Mouse (Mus musculus): ENCODE measurements around the gene Acot6. TPM values are rescaled to one million over a fixed set of nuclear protein-coding genes. Genes with fewer than 3 reads are reported as not detected.

The Acot6 gene
- total RNA-seq, 2 experiments from 2014 or later = 3.2 to 4.3 TPM

DNA sequence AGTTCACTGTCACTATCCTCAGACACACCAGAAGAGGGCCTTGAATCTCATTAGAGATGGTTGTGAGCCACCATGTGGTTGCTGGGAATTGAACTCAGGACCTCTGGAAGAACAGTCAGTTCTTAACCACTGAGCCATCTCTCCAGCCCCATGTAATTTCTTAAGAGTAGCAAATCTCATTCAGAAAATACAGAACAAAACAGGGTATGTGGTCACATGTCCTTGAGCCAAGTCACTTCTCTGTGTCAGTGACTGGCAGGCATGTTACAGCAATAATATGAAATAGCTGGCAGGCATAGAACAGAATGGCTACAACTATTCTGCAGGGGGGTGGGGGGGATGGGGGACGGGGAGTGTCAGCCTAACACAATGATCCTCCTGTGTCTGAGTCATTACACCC lies 383 bp upstream of the Acot6 start:
- no peak for DNase-seq (ENCODE audit: low spot score in 2 of 2)

DNA sequence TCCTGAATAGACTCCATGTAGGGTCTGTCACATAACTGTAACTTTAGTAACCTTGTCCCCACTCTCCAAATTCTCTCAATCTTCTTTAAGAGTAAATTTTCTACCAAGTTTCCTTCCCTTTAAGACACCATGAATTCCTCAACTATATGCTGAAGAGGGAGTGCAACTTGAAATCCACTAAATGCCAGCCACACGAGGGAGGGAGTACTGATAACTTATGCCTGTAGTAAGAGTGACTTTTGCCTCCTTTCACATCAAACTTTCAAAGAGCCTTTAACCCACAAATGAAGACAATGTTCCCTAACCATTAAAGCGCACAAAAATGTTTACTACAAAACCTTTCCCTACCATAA lies 1.0 kb downstream of the Acot6 start:
- DNase-seq (ENCODE audit: low spot score in 2 of 2) = no peak

DNA sequence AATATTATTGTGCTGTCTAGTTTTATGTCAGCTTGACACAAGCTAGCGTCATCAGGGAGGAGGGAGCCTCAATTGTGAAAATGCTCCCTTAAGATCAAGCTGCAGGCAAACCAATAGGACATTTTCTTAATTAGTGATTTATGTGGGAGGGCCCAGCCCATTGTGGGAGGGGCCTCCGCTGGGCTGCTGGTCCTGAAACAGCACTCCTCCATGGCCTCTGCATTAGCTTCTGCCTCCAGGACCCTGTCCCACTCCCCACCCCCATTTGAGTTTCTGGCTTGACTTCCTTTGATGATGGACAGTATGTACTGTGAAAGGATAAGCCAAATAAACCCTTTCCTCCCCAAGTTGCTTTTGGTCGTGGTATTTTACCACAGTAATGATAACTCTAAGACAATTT lies 6.6 kb downstream of the Acot6 start:
- DNase-seq (ENCODE audit: low spot score in 2 of 2) = no peak

DNA sequence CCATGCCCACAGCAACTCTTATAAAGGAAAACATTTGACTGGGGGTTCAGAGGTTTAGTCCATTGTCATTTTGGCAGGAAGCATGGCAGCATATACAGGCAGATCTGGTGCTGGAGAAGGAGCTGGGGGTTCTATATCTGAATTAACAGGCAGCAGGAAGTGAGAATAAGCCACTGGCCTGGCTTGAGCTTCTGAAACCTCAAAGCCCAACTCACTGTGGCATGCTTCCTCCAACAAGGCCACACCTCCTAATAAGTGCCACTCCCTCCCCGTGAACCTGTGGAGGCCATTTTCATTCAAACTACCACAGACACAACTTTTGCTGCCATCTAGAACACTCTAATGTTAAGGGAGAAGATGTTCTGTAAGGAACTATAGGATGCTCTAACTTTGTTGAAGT lies 7.2 kb downstream of the Acot6 start:
- no peak for DNase-seq (ENCODE audit: low spot score in 2 of 2)

DNA sequence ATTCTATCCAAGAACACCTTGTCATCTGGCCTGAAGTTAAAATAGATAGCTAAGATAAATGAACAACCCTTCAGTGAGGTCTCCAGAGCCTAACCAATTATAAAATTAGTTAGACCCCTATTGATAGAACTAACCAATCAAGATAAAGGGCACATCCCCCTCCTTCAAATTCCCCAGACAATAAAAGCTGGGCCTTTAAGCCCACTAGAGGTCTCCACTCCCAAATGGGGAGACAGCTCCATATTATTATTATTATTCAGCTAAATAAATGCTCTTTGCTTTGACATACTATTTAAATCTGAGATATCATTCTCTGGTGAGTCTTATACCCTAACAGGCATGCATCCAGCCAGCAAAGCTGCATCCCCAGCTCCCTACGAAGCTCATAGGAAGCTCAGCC lies 9.5 kb downstream of the Acot6 start:
- DNase-seq (ENCODE audit: low spot score in 2 of 2) = no peak

DNA sequence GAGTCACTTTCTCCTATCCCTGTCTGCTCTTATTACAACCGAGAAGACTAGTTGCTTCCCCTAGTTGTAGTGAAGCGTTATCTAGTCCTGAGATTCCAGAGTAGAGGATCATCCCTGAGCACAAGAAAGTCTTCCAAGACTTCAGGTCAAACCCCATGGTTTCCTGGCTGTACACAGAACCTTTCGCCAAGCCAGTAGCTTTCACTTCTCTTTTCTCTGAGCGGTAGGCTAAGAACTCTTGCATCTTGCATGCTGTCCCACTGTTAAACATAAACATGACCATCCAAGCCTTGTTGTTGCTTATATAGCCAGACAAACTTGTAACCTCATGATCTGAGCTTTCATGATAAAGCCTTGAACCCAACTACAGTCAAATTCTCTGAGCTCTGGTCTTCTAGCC lies 10.4 kb downstream of the Acot6 start:
- no peak for DNase-seq (ENCODE audit: low spot score in 2 of 2)

DNA sequence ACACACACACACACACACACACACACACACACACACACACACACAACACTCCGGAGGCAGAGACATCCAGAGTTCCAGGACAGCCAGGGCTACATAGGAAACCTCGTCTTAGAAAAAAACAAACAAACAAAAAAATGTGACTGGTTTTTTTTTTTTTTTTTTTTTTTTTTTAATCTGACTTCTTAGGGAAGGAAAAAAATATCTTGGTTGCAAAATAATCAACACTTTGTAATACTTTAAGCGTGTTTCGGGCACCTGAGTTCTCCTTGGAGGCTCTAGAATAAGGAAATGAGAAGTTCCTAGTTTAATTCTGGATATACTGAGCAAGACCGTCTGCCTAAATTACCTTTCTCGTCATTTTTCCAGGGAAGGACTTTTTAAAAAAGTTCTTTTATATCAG lies 13.2 kb downstream of the Acot6 start:
- DNase-seq (ENCODE audit: low spot score in 2 of 2) = no peak

DNA sequence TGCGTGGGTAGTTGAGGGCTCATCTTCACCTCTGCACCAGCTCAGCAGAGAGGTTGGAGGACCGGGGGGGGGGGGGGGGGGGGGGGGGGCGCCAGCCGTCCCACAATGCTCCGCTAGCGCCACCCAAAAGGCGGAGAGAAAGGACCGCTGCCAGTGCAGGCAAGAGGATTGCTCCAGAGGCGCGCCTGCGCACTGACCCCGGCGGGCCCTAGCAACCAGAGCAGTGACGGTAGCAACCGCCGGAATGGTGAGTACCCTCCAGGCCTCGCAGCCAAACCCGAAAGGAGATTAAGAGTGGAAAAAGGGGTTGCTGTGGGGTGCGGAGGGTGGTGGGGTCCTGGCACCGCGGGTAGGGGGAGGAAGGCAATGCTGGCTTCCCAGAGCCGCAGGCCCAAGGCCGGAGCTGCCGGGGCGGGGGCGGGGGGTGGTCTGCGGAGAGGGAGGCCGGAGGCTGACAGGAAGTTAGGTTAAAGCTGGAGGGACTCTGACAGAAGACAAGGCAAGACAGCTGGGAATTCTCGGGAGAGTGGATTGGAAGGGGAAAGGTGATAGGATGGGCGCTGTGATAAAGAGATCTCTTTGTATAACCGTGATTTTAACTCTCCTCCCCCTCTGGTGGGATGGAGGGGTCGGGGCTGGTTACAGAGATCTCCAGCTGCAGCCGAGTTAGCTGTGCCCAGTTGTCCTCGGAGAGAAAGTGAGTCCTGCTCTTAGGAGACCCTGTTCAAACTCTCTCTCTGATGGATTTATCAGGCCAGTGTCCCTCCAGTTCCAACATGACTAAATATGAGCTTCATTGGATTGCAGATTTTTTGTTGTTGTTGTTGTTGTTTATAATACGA lies 13.9 kb downstream of the Acot6 start, which contains the start of gene Dnal1:
TSS of gene Dnal1 (plus strand) at position 214 of the 842 bp plus-strand sequence.
- DNase-seq (ENCODE audit: low spot score in 2 of 2) = peak; percentile 82 to 90

DNA sequence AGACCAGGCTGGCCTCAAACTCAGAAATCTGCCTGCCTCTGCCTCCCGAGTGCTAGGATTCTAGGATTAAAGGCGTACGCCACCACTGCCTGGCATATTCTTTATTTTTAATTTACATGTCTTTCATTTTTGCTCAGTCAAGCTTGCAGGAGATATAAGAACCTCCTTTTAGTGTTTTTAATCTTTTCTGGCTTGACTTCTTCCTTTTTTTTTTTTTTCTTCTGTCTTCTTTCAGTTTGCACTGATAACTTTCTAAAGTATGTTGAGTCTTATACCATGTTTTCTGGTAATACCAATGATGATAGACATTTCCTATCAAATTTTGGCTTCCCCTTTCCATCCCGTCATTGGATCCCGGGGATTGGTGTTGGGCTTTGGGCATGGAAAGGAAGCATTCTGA lies 19.1 kb downstream of the Acot6 start:
- no peak for DNase-seq (ENCODE audit: low spot score in 2 of 2)

DNA sequence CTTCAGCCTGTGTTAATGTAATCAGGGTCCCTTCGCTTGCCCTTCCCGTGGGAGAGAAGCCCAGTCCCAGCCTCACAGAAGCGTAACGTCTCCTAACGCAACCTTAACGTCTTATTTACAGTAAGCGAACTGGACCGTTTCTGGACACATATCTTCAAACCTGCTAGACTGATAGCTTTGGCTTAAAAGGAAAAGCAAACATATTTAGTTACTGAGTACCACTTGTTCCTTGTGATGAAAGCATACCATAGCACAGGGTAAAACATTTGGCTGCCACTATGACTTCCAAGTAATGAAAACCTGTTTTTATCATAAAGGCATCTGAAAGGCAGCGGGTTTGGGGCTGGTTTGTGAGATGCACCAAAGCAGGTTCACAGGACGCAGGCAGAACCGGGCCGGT lies 25.4 kb downstream of the Acot6 start:
- DNase-seq (ENCODE audit: low spot score in 2 of 2) = no peak

DNA sequence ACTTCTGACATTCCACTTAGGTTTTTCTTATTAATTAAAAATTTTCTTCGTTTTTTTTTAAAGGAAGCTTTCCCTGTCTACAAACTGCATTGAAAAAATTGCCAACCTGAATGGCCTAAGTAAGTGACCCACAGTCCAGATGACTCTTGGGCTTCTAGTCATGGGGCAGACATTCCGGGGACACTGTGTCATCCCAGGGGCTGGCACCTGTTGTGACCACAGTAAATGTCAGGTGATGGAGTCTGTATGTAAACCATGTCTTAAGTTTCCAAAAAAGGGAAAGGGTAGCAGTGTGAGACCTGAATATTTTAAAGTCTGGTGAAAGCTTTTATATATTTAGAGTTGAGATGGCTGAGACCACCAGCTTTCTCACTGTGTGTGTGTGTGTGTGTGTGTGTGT lies 26.4 kb downstream of the Acot6 start:
- no peak for DNase-seq (ENCODE audit: low spot score in 2 of 2)

DNA sequence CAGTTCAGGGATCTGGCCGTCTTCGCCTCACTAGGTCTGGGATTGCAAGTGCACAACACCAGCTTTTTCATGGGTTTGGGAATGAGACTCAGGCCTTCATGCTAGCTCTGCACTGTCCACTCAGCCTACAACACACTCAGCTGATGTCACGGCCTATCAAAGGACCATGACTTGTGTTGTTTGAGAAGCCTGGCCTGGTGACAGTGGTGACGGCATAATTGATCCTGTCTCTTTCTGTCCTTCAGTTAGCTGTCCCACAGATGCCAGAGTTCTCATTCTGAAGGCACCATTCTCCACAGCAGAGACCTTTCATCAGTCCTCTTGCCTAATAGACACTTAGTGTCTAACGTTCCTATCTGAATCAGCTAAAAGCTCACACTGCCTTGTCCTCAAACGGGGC lies 28.1 kb downstream of the Acot6 start:
- no peak for DNase-seq (ENCODE audit: low spot score in 2 of 2)

DNA sequence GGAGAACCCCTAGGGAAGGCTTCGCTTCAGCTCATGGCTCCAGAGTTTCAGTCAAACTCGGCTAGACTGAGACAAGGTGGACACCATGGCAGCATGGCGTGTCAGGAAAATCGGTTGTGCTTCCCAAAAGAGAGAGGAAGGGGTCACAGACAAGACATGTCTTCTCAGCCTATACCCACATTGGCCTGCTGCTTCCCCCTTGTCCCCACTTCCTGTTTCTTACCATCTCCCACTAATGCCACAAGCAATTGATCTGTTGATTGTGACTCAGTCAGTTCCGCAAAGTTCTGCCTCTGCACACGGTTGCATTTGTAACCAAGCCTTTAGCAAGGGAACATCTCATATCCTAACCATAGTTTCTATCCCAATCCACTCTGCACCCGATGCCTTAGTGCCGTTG lies 29.5 kb downstream of the Acot6 start:
- DNase-seq (ENCODE audit: low spot score in 2 of 2) = no peak

DNA sequence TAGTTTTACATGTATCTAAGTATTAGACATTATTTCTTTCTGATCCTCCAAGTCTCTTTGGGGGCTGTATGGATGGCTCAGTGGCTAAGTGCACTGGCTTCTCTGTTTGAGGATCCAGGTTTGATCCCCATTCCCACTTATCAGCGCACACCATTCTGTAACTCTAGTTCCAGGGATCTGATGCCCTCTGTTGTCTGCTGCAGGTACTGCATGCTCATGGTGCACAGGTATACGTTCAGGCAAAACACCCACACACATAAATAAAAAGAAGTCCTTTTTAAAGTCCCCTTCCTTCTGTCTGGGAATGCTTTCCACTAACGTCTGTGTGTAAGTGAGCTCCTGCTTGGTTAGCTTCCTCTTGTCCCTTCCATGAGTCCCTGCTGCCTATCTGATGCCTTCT lies 31.8 kb downstream of the Acot6 start:
- no peak for DNase-seq (ENCODE audit: low spot score in 2 of 2)

DNA sequence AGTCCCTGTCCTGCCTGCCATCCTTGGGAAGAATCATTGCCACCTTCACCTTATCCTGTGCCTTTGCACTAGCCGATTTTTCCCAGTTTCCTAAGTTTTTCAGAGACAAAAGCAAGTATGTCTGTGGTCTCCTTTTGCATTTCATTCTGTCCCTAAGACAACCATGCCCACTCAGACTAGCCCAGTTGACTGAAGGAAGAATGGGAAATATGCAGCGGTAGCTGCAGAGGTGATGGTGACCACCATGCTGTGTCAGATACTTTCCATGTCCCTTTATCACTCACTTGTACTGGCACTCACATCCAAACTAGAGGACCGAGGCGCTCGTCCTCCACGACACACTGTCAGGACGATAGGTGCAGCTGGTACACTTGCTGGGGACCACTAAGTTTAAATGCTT lies 36.7 kb downstream of the Acot6 start:
- DNase-seq (ENCODE audit: low spot score in 2 of 2) = no peak

DNA sequence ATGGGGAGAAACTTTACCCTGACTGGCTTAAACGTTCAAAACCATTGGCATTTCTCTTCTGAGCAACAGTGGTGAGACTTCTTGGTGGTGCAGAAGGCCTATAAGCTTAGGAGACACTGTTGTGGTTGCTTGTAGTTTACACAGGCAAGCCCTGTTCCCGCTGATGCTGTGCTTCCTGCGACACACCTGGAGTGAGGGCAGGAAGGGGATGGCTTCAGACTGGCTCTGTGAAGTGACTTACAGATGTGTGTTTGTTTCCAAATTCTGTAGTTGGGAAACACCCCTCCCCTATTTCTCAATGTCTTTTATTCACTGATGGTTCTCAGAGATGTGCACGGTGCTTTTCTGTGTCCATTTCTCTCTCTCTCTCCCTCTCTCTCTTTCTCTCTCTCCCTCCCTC lies 39.7 kb downstream of the Acot6 start:
- DNase-seq (ENCODE audit: low spot score in 2 of 2) = no peak

DNA sequence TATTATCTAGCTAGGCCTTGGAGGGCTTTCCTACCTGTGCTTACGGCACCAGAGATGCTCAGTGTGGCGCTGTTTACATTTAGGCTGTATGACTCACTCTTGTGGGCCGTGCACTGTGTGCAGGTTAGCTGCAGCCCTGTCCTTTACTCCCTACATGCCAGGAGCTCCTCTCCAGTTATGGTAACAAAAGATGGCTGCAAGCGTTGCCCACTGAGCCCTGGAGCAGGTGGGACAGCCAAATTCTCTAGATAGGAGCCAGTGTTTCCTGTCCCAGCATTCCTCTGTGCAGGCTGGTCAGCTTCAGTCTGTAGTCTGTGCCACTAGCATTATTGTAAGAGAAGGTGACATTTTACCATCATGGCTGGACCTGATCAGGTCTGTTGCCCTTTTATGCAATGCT lies 40.8 kb downstream of the Acot6 start:
- DNase-seq (ENCODE audit: low spot score in 2 of 2) = no peak

DNA sequence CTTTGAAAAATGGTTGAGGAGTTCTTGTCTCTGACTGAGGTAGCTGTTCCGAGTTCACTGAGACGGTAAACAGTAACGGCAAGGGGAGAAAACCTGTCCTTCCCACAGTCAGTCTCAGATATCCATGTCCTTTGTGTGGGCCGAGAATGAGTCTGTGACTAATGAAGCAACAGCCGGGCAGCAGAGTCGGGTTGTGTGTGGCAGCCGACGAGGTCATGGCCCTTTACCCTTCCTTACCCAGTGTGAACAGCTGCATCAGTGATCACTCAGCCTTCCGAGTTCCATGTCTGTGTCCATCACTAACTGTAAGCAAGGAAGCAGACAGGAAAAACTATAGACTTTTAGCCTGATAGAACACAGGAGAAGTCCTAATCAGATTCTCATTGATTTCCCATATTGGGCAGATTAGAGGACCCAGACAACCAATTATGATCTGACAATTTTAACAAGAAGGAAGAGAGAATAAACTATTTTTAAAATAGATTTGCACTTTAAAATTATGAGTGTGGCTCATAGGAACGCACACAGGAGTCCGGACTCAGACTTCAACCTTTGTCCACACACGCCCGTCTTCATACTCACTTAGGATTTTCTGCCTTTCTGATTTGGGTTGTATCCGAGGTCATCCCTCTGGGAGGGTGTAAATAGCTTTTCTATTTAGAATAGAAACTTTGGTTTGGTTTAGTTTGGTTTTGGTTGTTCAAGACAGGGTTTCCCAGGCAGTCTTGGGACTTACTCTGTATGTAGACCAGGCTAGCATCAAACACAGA lies 42.0 kb downstream of the Acot6 start:
- no peak for DNase-seq (ENCODE audit: low spot score in 2 of 2)

DNA sequence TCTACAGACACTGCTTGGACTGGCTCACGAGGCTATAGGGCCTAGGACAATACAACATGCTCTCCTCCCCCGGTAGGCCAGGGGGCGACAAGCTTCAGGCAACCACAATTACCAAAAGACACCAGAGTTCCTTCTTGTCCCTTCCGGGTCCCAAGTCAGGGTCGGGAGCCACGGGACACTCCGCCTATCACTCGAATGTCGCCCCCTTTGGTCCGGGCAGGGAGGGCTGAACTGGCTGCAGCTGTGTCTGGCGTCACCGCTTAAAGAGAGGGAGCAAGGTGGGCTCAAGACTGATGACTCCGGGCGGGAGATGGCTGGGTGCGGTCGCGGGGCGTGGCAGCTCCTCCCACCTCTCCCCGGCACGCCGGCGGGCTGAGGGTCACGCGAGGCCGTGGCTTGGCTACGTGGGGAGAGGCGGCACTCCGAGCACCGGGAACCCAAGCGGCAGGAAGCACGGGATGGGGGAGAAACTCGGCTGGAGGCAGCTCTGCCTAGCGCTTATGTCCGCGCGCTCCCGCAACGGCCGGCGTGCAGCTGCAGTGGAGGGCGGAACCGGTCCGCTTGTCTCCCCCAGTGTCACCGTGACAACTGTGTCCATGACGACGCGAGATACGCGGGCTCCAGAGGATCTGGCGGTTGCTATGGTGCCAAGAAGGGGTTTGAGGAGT lies 47.6 kb downstream of the Acot6 start, which contains the start of gene Pnma1:
TSS of gene Pnma1 (minus strand) at position 536 of the 668 bp plus-strand sequence.
- peak; percentile 50 to 73 for DNase-seq (ENCODE audit: low spot score in 2 of 2)

DNA sequence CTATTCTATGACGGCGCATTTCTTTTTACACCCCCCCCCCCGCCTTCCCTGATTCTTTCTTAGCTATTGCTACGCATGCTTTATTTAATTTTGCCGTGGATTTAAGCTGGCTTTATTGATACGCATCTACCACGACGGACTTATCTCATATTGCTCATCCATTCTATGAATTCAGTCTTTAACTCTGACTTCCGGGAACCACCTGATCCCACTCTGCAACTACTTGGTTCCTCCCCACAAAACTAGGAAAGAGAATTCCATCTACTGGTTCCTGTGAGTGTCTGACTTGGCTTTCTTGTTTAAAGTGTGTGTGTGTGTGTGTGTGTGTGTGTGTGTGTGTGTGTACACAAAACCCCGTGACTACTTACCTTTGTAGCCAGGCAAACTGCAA lies 48.2 kb downstream of the Acot6 start:
- DNase-seq (ENCODE audit: low spot score in 2 of 2) = no peak

DNA sequence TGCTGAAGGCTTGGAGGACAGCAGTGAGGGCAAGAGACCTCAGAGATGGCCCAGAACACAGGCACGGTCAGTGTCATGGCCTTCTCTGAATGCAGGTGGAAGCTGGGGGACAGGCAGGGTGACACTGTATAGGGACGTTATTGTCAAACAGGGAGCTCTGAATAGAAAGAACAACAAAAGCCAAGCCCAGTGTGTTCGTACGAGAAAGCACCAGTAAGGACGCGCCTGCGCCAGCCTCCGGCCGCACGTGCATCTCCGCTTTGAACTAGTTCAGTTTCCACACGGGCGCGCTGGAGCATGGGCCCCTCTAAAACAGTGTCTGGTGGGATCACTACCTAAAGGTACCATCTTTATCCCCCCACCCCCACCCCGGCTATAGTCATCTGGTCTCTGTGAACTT lies 49.5 kb downstream of the Acot6 start:
- DNase-seq (ENCODE audit: low spot score in 2 of 2) = no peak

DNA sequence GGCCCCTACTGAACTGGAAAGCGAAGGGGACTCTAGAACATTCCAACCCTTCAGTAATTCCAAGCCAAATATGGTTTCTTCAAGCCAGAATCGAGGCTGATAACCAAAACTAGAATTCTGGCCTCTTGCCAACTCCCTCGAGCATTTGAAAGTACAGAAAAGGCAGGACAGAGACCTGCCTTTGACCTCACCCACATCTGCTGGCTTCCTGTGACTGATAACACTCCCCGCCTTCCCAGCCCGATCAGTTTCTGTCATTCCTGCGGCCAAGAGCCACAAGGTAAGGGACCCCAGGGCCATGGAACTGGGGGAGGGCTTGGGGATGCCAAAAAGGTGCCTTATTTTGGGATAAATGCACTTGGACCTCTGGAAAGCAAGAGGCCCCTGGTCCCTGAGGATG lies 50.5 kb downstream of the Acot6 start:
- DNase-seq (ENCODE audit: low spot score in 2 of 2) = no peak
